Mouse (Mus musculus): ENCODE results near the gene Hspa12b.

- TF ChIP-seq CTCF (IDR thresholded peaks at IDR 0.05; ENCODE audit: low read depth, low read length) (no peak), TAL1 (conservative IDR thresholded peaks at IDR 0.05; ENCODE audit: low read depth, low read length) (no peak), GATA1 (IDR thresholded peaks at IDR 0.05; ENCODE audit: borderline replicate concordance, low read length) (no peak)
Measured at GRCm38 (mm10) chr2:131186343-131186742, 59.3 kb downstream of the Hspa12b start.

Data from G1E (cell line).